Mouse (Mus musculus): ENCODE results near the gene Rbpj.
A peak's percentile ranks its signal among the peaks of the same experiment; 100 is the strongest.
"Not testable (repeated sequence)": the region's sequence is repeated elsewhere in the genome, so short reads cannot be mapped to it uniquely, and the experiment has no call there.

Rbpj gene

DNA sequence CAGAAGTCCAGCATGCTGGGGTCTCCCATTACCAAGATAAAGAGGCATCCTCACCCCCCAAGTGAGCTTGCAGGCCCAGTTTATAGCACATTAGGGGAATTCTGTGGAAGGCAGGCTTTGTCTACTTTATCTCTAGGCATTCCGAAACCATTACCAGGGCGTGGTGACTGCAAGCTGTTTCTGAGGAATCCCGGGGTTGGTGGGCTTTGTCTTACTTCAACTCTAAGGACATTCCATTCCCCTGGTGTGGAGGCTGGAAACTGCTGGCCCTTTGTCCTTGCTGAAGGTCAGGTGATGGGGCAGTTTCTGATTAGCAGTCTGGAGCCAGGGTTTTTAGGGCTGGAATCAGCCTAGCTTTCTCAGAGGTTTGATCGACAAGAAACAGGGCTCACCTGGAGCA lies 205.6 kb downstream of the Rbpj start:
- DNase-seq (ENCODE audit: low spot score in 2 of 2) = no peak

DNA sequence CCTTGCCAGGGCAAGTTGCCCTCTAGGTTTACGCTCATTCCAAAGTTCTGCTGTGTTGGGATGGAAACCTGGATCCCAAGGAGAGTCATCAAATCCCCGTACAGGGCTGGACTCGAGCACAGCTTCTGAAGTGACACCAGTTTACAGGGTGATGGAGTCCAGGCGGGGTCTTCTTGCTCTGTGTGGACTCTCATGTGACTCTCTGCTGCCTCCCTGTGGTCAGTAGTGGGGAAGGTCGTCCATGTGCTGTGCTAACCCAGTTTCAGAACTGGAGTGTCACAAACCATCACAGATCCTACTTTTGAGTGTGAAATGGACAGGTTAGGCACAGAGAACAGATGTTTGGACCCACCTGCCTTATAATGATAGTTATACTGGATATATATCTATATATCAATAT lies 206.4 kb downstream of the Rbpj start:
- peak; percentile 32 to 42 for DNase-seq (ENCODE audit: low spot score in 2 of 2)

- DNase-seq (ENCODE audit: low spot score in 2 of 2) = not testable (repeated sequence)
Observed at GRCm38 (mm10) chr5:53673493-53674150, 207.7 kb downstream of the Rbpj start.

DNA sequence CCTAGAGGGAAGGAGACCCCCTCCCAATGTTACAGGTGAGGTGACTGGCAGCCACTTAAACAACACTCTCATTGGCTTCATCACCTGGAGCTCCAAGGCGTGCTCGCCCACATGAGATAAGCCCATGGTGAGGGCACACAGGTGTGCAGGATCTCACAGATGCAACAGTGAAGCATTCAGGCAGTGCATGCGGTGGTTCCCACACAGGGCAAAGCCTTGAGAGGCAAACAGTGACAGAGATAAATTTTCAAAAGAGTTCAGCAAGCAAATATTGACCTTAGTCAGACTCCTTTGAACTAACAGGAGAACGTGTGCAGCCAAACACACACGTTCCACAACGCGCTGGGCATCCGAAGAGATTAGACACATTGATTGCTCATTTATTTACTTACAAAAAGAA lies 210.7 kb downstream of the Rbpj start:
- DNase-seq (ENCODE audit: low spot score in 2 of 2) = no peak

DNA sequence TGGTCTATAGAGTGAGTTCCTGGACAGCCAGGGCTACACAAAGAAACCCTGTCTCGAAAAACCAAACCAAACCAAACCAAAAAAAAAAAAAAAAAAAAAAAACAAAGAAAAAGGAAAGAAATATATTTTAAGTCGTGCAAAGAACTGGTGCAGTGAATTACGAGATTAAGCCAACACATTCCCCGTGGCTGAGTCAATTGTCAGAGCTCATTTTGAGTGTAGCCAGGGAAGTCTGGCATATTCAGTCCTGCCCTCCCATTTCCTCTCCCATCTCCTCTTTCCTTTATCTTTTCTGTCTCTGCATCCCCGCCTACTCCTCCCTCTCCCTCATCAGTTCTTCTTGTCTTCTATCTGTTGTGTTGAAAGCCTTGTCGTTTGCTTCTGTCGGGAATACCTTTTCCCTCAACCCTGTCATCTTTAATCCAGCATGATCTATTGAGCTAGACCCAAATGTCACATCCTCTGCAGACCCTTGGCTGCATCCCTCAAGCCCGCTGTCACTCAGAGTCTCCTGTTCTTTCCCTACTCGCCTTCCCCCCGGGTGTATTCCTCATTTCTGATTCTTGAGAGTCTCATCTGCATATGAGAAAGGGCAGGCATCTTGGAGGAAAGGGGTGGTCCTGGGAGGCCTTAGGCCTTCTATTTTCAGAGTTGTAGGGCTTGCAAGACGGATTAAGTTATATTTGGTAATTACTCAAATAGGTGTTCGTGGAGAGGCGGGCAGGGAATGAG lies 212.2 kb downstream of the Rbpj start:
- DNase-seq (ENCODE audit: low spot score in 2 of 2) = no peak

DNA sequence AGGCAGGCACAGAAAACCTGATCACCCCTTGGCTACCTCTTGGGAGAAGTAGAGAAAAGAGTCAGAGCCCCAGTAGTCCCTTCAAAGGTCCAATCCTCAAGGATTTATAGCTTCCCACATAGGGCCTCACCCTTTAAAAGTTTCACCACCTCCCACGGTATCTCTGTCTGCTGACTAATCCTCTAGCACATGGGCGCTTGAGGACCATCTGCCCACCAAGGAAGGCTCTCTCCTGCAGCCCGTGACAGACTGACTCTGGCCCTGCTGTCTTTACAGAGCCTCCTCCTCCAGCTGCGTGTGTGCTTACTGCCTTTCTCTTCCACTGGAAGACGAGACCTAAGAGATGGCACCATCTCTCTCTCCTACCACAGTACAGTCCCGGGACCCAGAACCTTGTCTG lies 213.7 kb downstream of the Rbpj start:
- DNase-seq (ENCODE audit: low spot score in 2 of 2) = no peak

DNA sequence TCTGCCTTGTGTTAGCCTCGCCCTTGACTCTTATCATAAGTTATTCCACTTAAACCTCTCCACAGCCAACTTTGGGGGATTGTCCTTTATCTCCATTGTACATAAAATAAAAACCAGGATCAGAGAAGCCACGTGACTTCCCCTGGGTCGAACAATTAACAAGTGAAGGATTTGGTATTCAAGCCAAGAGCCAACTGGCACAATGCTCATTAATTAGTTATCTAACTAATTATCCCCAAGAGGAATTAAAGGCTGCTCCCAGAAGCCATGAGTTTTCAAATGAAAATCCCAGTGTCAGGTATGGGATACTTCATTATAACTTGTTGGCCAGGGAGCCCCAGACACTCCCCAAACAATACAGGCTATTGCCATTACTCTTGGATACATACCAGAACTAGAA lies 218.0 kb downstream of the Rbpj start:
- DNase-seq (ENCODE audit: low spot score in 2 of 2) = no peak

DNA sequence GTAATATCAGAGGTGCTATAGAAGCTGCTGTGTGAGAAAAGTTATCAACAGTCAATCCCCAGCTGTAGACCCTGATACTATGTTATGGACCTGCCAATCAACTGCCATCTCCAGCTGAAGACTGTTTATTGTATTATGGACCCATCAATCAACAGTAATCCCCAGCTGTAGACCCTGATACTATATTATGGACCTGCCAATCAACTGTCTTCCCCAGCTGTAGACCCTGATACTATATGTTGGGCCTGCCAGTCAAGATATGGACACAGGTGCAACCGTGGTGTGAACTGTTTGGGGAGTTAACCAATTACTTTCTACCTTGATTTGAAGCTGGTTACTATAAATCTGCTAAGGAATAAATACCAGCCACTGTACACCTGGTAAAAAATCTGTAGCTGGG lies 218.5 kb downstream of the Rbpj start:
- no peak for DNase-seq (ENCODE audit: low spot score in 2 of 2)

DNA sequence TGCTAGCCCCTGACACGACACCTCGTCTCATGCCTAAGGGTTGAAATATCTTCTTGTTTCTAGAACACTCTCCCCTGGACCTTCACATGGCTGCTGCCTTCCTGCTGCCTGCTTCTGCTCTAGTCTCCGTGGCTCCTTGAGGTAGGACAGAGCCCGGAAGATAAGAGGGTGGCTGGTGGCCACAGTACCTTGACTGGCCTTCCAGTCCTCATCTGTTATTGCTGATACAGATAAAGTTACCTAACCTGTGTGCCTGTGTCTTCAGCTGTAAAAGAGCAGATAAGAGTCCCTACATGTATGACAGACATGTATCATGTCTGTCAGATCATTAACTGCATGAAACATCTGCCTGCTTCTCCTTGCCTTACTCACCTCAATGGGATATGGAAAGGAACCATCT lies 219.7 kb downstream of the Rbpj start:
- no peak for DNase-seq (ENCODE audit: low spot score in 2 of 2)

DNA sequence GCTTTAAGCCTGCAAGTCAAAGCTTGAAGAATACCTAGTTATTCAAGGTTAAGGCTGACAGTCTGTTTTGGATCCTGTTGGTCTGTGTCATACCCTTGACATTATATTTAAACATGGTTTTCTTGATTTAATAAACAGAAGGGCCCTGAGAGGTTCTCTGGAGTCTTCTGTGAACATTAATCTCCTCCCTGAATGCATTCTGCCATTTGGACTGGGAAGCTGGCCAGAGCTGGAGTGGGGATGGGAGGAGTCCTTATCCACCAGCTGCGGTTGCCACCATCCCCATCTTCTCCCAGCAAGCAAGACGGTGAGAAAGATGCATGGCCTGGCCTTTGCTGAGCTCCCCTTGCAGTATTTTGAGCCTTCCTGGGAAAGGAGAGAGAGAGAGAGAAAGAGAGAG lies 220.4 kb downstream of the Rbpj start:
- DNase-seq (ENCODE audit: low spot score in 2 of 2) = no peak

GRCm38 (mm10) chr5:53688326-53688725 lies 222.4 kb downstream of the Rbpj start:
- no peak for DNase-seq (ENCODE audit: low spot score in 2 of 2)

DNA sequence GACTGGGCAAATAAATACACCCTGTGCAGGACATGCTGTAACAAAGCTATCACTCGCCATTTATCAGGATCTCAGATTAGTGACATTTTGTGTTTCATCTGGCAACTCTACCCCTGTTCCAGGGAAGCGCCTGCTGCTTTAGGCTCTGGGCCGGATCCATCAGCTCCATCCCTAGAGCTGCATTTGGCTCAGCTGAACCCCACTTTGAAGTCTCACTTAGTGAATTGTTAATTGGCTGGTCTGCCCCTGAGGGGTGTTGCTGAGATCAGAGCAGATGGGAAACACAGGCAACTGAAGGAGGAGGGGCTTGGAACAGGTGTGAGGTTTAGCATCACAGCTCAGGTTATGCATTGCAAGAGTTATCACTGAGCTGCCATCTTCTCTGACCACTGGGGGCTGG lies 225.6 kb downstream of the Rbpj start:
- no peak for DNase-seq (ENCODE audit: low spot score in 2 of 2)

GRCm38 (mm10) chr5:53692100-53692499 lies 226.1 kb downstream of the Rbpj start:
- DNase-seq (ENCODE audit: low spot score in 2 of 2) = no peak

DNA sequence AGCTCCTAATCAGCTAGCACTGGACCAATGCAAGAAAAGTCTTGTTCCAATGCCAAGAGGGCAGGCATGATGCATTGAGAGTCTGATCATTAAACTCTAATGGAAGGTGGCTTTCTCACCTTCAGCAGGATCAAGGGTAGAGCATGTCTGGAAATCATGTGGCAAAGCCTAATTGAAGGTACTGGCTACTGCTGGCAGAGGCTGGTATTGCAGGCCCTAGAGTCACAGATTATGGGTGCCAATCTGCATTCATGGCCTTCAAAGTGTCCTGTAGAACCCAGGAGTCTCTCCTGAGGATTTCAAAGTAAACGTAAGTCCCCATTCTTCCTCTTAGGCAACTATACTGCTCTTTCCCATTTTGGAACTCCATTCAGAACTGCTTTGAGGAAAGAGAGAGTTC lies 226.7 kb downstream of the Rbpj start:
- no peak for DNase-seq (ENCODE audit: low spot score in 2 of 2)

GRCm38 (mm10) chr5:53696701-53697100 lies 230.7 kb downstream of the Rbpj start:
- DNase-seq (ENCODE audit: low spot score in 2 of 2) = no peak

GRCm38 (mm10) chr5:53697794-53698193 lies 231.8 kb downstream of the Rbpj start:
- DNase-seq (ENCODE audit: low spot score in 2 of 2) = no peak

DNA sequence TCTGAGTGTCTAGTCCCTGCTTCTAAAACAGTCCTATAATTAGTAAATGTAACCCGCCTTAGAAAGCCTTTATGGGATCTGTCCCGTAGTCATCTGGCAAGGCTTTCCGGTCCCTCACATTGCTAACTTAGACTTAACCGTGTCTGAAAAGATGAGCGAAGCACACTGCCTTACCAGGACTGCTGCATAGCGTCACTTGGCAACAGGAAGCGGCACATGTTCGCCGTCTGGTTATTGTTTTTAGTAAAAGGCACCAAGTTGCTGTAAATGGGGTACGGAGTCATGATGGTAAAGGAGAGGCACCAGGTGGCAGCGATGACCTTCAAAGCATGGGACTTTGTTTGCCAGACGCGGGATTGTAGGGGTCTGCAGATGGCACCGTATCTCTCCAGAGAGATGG lies 236.7 kb downstream of the Rbpj start:
- DNase-seq (ENCODE audit: low spot score in 2 of 2) = no peak

Data from natural killer cell, adult 2 months (primary cell).